Comparison of ENCODE assay signal across 34 mouse cellular contexts in the genomic region with DNA sequence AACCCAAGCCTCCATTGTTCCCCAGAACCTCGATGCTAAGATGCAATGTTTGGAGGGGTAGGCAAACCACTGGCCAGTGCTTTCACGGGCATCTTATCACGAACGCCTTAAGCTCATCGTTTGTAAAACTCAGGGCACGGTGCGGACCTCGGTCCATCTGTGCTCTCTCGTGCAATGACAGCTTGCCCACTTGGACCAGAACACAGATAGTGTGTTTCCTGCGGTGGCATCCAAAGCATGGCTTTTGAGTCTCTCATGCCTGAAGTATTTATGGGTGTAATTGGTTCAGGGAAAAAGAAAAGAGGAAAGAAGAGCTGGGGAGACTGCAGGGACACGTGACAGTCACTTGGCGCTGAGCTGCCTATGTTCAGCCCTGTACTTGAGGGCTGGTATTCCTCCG. TPM values are rescaled to one million over a fixed set of nuclear protein-coding genes. Genes with fewer than 3 reads are reported as not detected.
A peak's percentile ranks its signal among the peaks of the same experiment; 100 is the strongest.
DNase-seq lines count a peak whose midpoint lies in the region; ATAC-seq and TF ChIP-seq lines count a peak whose summit lies in the region.
"Had no signal": no experiment of that assay in that cellular context is flagged by ENCODE, and none has a peak within 500 bp of the region (broad histone marks: within the 10 kb centered on the region; RNA-seq: fewer than 3 reads in every experiment).

No protein-coding gene starts in this region.

- TF ChIP-seq POLR2A in cerebellum, adult 2 months (IDR thresholded peaks at IDR 0.05; ENCODE audit: borderline replicate concordance, insufficient read depth, low read length): no peak

- intact Hi-C loops in gastrocnemius, postnatal 14 days (cut with DNase I; ENCODE audit: low total_unique reads): no loop called here

- H3K4me2 ChIP-seq in midbrain, embryonic 16.5 days (ENCODE audit: low read length): no peak overlapping the region
- H3K4me2 ChIP-seq: embryonic facial prominence, embryonic 12.5 days; embryonic facial prominence, embryonic 15.5 days; heart, embryonic 13.5 days; hindbrain, embryonic 14.5 days had no signal

- H3K9ac ChIP-seq in midbrain, embryonic 16.5 days (ENCODE audit: low read depth, low read length): no peak overlapping the region
- H3K9ac ChIP-seq: embryonic facial prominence, embryonic 12.5 days; embryonic facial prominence, embryonic 15.5 days; forebrain, postnatal 0 days; heart, embryonic 13.5 days; hindbrain, embryonic 14.5 days had no signal

- TF ChIP-seq CTCF in cerebellum, adult 2 months (IDR thresholded peaks at IDR 0.05; ENCODE audit: borderline replicate concordance, insufficient read depth, low read depth, low read length): no peak

- no peak for DNase-seq in cerebellum, adult 11 months
- DNase-seq in cerebellum, adult 2 months: peak; percentile 21 to 52
- peak; percentile 10 for DNase-seq in cerebellum, adult 9-11 months
- peak; percentile 42 to 55 for DNase-seq in cerebellum, postnatal 25 days
- DNase-seq in gastrocnemius, postnatal 14 days: no peak
- no peak for DNase-seq in lung, adult 18-20 months
- DNase-seq: adrenal gland, adult 8-10 months; adrenal gland, postnatal 25 days; forebrain, postnatal 0 days; gastrocnemius, adult 2 months; gastrocnemius, postnatal 36 days; heart, adult 2 months; heart, postnatal 14 days; heart, postnatal 4 days; kidney, adult 18-20 months had no signal

- H3K9me3 ChIP-seq in midbrain, embryonic 16.5 days (replicated peaks; ENCODE audit: control insufficient read depth, low read length, poor library complexity, severe bottlenecking): no peaks in the 10 kb centered on the region
- H3K9me3 ChIP-seq: embryonic facial prominence, embryonic 12.5 days; embryonic facial prominence, embryonic 15.5 days; heart, embryonic 10.5 days; heart, embryonic 13.5 days had no signal

- H3K27me3 ChIP-seq in cerebellum, adult 2 months (ENCODE audit: control insufficient read depth, insufficient read depth, low read length): no peaks in the 10 kb centered on the region
- H3K27me3 ChIP-seq in midbrain, embryonic 16.5 days (ENCODE audit: control insufficient read depth, insufficient read depth, low read depth, low read length): no peaks in the 10 kb centered on the region
- H3K27me3 ChIP-seq: embryonic facial prominence, embryonic 12.5 days; embryonic facial prominence, embryonic 15.5 days; heart, embryonic 13.5 days had no signal

- H3K4me3 ChIP-seq in cerebellum, adult 2 months (replicated peaks; ENCODE audit: insufficient read depth, low read depth, low read length): no peak overlapping the region
- no peak overlapping the region for H3K4me3 ChIP-seq in midbrain, embryonic 16.5 days (ENCODE audit: low read depth, low read length)
- H3K4me3 ChIP-seq: embryonic facial prominence, embryonic 12.5 days; embryonic facial prominence, embryonic 15.5 days; gastrocnemius, adult 2 months; heart, adult 2 months; heart, embryonic 10.5 days; heart, embryonic 13.5 days had no signal

- ATAC-seq in cerebellum, adult (ENCODE audit: insufficient number of reproducible peaks, low FRiP score, low TSS enrichment): peak; percentile 64
- ATAC-seq in midbrain, embryonic 16.5 days: no peak
- ATAC-seq: activated CD4-positive, CD25-positive, alpha-beta regulatory T cell, adult 4 months; forebrain, embryonic 14.5 days; forebrain, postnatal 0 days; hindbrain, postnatal 0 days; inflammation-experienced regulatory T-cells, adult 6 months; intestine, embryonic 16.5 days had no signal

- peaks cover 9% of the 10 kb centered on the region for H3K36me3 ChIP-seq in midbrain, embryonic 16.5 days (ENCODE audit: control insufficient read depth, insufficient read depth, low read length)

- 18% methylated on average over 13 of the region's 13 CpGs for WGBS in cerebellum, adult 2 months
- WGBS in midbrain, embryonic 16.5 days: 87% methylated on average over 13 of the region's 13 CpGs

- no peak overlapping the region for H3K27ac ChIP-seq in cerebellum, adult 2 months (ENCODE audit: insufficient read depth, low read length)
- H3K27ac ChIP-seq in midbrain, embryonic 16.5 days (ENCODE audit: low read length): no peak overlapping the region
- H3K27ac ChIP-seq: embryonic facial prominence, embryonic 12.5 days; embryonic facial prominence, embryonic 15.5 days; gastrocnemius, adult 2 months; heart, adult 2 months; heart, embryonic 10.5 days; heart, embryonic 13.5 days; hindbrain, embryonic 14.5 days; hindbrain, postnatal 0 days had no signal

- peaks cover 7% of the 10 kb centered on the region; the same call in 1 of the 2 replicates for H3K4me1 ChIP-seq in cerebellum, adult 2 months (ENCODE audit: control insufficient read depth, insufficient read depth, low read length)
- no peaks in the 10 kb centered on the region; the same call in 1 of the 2 replicates for H3K4me1 ChIP-seq in midbrain, embryonic 16.5 days (ENCODE audit: control insufficient read depth, insufficient read depth, low read length)
- H3K4me1 ChIP-seq: embryonic facial prominence, embryonic 12.5 days; heart, embryonic 10.5 days; heart, embryonic 13.5 days had no signal

RNA-seq across cellular contexts. Expression of a gene that starts 44.8 kb away (rescaled TPM):
- polyA plus RNA-seq in cerebellum, adult 2 months (2012; rRNA removed): 44.2 and 45.7 TPM in 2 replicates
- 10 to 100 TPM; 13.6 to 13.8 TPM for total RNA-seq in gastrocnemius, postnatal 14 days (2021)
- polyA plus RNA-seq in midbrain, embryonic 16.5 days (2015; fragmentation: Nextera tagmentation; extraction: Ambion mirVana): 43.1 and 43.4 TPM in 2 replicates

RNA-seq across cellular contexts. Expression of a gene that starts 59.4 kb away (rescaled TPM):
- 5.4 and 5.5 TPM in 2 replicates for polyA plus RNA-seq in cerebellum, adult 2 months (2012; rRNA removed)
- total RNA-seq in gastrocnemius, postnatal 14 days (2021): under 1 TPM; 0.64 to 0.88 TPM
- polyA plus RNA-seq in midbrain, embryonic 16.5 days (2015; fragmentation: Nextera tagmentation; extraction: Ambion mirVana): 11.4 and 11.6 TPM in 2 replicates
- total RNA-seq: common myeloid progenitor, adult 5-6 weeks; granulocyte monocyte progenitor cell, adult 5-6 weeks had no signal
- polyA plus RNA-seq: activated CD4-positive, CD25-positive, alpha-beta regulatory T cell, adult 4 months; inflammation-experienced regulatory T-cells, adult 6 months had no signal

RNA-seq across cellular contexts. Expression of a gene that starts 60.0 kb away (rescaled TPM):
- polyA plus RNA-seq in cerebellum, adult 2 months (2012; rRNA removed): not detected in 2 replicates
- under 1 TPM; 0.16 to 0.51 TPM for total RNA-seq in gastrocnemius, postnatal 14 days (2021)
- not detected in 2 replicates for polyA plus RNA-seq in midbrain, embryonic 16.5 days (2015; fragmentation: Nextera tagmentation; extraction: Ambion mirVana)
- total RNA-seq: common myeloid progenitor, adult 5-6 weeks; ES-E14; forebrain, postnatal 0 days; granulocyte monocyte progenitor cell, adult 5-6 weeks; hindbrain, postnatal 0 days had no signal
- polyA plus RNA-seq: activated CD4-positive, CD25-positive, alpha-beta regulatory T cell, adult 4 months; embryonic facial prominence, embryonic 12.5 days; embryonic facial prominence, embryonic 15.5 days; forebrain, embryonic 11.5 days; forebrain, embryonic 14.5 days; forebrain, postnatal 0 days; frontal cortex, adult 2 months; heart, embryonic 10.5 days; heart, embryonic 13.5 days; heart, embryonic 16.5 days; hindbrain, embryonic 11.5 days; hindbrain, embryonic 14.5 days; hindbrain, postnatal 0 days; inflammation-experienced regulatory T-cells, adult 6 months; intestine, embryonic 16.5 days had no signal

Comparison
In these comparisons a context has a peak if more than half of its experiments do, and no peak if none do; other contexts are left out.
1. DNase-seq: peak in cerebellum, adult 2 months (2 of 2), cerebellum, adult 9-11 months (single experiment) and cerebellum, postnatal 25 days (2 of 2); none in cerebellum, adult 11 months (single experiment), gastrocnemius, postnatal 14 days (single experiment) and lung, adult 18-20 months (0 of 2).